Mouse (Mus musculus) lung, embryonic 15.5 days (tissue): ENCODE measurements around the gene Grik5. TPM values are rescaled to one million over a fixed set of nuclear protein-coding genes. Genes with fewer than 3 reads are reported as not detected.

Experiments
- ATAC-seq: fragments of 200-750 bp; cut with Nextera tagmentation; 2 replicates; pipeline ENCODE4 v1.8.0; 2017; ENCODE audit warnings: moderate number of reproducible peaks, borderline replicate concordance; ENCODE audit not compliant: low FRiP score, low TSS enrichment; ENCODE audit errors: extremely low read depth
- H3K27ac ChIP-seq: fragments of 300-500 bp; sonication (generic); 2 replicates; pipeline ENCODE4 v1.5.1; 2015; ENCODE audit warnings: moderate library complexity, mild to moderate bottlenecking, inconsistent platforms
- H3K27me3 ChIP-seq: fragments of 300-500 bp; sonication (generic); 2 replicates; pipeline ENCODE4 v1.6.1; 2015; ENCODE audit warnings: inconsistent platforms
- H3K36me3 ChIP-seq: fragments of 300-500 bp; sonication (generic); 2 replicates; pipeline ENCODE4 v1.6.1; 2015; ENCODE audit warnings: inconsistent platforms
- H3K4me1 ChIP-seq: fragments of 300-500 bp; sonication (generic); 2 replicates; pipeline ENCODE4 v1.6.1; 2015; ENCODE audit warnings: inconsistent platforms
- H3K4me2 ChIP-seq: fragments of 300-500 bp; sonication (generic); 2 replicates; pipeline ENCODE4 v1.6.1; 2015; ENCODE audit warnings: inconsistent platforms, mild to moderate bottlenecking, moderate library complexity
- H3K4me3 ChIP-seq: fragments of 300-500 bp; sonication (generic); 2 replicates; pipeline ENCODE4 v1.5.1; 2015; ENCODE audit warnings: mild to moderate bottlenecking, inconsistent platforms
- H3K9ac ChIP-seq: fragments of 300-500 bp; sonication (generic); 2 replicates; pipeline ENCODE4 v1.6.1; 2015; ENCODE audit warnings: inconsistent platforms
- H3K9me3 ChIP-seq: fragments of 300-500 bp; sonication (generic); 2 replicates; pipeline ENCODE4 v1.6.1; 2016; ENCODE audit warnings: inconsistent platforms
- WGBS: fragments of 180-500 bp; shearing (Covaris S2); methylation state at CpG from one replicate; pipeline ENCODE4 v1.1.7; 2015; 5-methylcytosine and 5-hydroxymethylcytosine counted together
- polyA plus RNA-seq: library from polyadenylated mRNA; unstranded; fragments of >200 nt; fragmentation: Nextera tagmentation; extraction: Ambion mirVana; gene quantifications from 2 replicates; pipeline ENCODE4 v1.2.1, GENCODE M21; 2015

Grik5 gene
- polyA plus RNA-seq, 1 experiment from 2014 or later, result 3.8 TPM

- no peak overlapping the region for H3K4me2 ChIP-seq
- no peaks in the 10 kb centered on the region for H3K36me3 ChIP-seq
- H3K27ac ChIP-seq, result no peak overlapping the region
- no peak for ATAC-seq
- H3K9ac ChIP-seq, result no peak overlapping the region
- H3K4me3 ChIP-seq, result no peak overlapping the region
- H3K4me1 ChIP-seq, result peaks cover 6% of the 10 kb centered on the region; the same call in 1 of the 2 replicates
- H3K27me3 ChIP-seq, result peaks cover 58% of the 10 kb centered on the region
- whole genome bisulfite sequencing, result 83% methylated on average over 8 of the region's 8 CpGs
- no peaks in the 10 kb centered on the region for H3K9me3 ChIP-seq
These were observed 68.2 kb downstream of the Grik5 start for GRCm38 (mm10) chr7:25003820-25004388.

- H3K9ac ChIP-seq, result no peak overlapping the region
- H3K27ac ChIP-seq, result no peak overlapping the region
- H3K27me3 ChIP-seq, result peaks cover 51% of the 10 kb centered on the region
- H3K9me3 ChIP-seq, result no peaks in the 10 kb centered on the region
- H3K4me2 ChIP-seq, result no peak overlapping the region
- ATAC-seq, result no peak
- WGBS, result 33% methylated on average over 11 of the region's 11 CpGs
- peaks cover 6% of the 10 kb centered on the region; the same call in 1 of the 2 replicates for H3K4me1 ChIP-seq
- H3K4me3 ChIP-seq, result no peak overlapping the region
- no peaks in the 10 kb centered on the region for H3K36me3 ChIP-seq
These were observed 68.9 kb downstream of the Grik5 start for GRCm38 (mm10) chr7:25003291-25003690.

DNA sequence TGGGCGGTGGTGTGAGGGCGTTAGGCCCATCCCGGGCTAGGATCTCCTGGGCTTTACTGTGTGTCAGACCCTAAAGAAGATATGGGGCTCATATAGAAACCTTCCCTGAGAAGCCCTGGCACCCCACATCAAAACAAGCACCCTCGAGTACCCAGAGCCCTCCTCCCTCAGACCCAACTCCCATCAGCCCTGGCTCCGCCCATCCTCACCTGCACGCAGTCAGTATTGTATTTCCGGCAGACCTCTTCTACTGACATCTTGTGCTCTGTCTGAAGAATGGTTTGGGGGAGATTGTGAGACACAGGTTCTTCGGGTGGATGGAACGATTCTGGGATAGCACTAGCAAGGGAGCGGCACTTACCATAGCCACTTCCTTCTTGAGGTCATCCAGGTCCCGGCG is 71.4 kb downstream of the Grik5 start:
- H3K36me3 ChIP-seq, result no peaks in the 10 kb centered on the region
- H3K9me3 ChIP-seq, result no peaks in the 10 kb centered on the region
- peaks cover 26% of the 10 kb centered on the region for H3K27me3 ChIP-seq
- no peak overlapping the region for H3K27ac ChIP-seq
- 68% methylated on average over 12 of the region's 12 CpGs for WGBS
- peaks cover 5% of the 10 kb centered on the region; the same call in 1 of the 2 replicates for H3K4me1 ChIP-seq
- no peak for ATAC-seq
- H3K4me2 ChIP-seq, result no peak overlapping the region
- no peak overlapping the region for H3K4me3 ChIP-seq
- H3K9ac ChIP-seq, result no peak overlapping the region

- no peaks in the 10 kb centered on the region for H3K36me3 ChIP-seq
- H3K9me3 ChIP-seq, result no peaks in the 10 kb centered on the region
- H3K27me3 ChIP-seq, result peaks cover 21% of the 10 kb centered on the region
- no peak overlapping the region for H3K4me3 ChIP-seq
- WGBS, result 54% methylated on average over 7 of the region's 7 CpGs
- no peak for ATAC-seq
- no peak overlapping the region for H3K9ac ChIP-seq
- H3K4me2 ChIP-seq, result no peak overlapping the region
- H3K4me1 ChIP-seq, result 0 out of 2 replicates have a peak, but pooled peaks cover under 1% of the 10 kb centered on the region
- H3K27ac ChIP-seq, result no peak overlapping the region
These were observed 71.9 kb downstream of the Grik5 start for GRCm38 (mm10) chr7:25000211-25000610.

- Histone ChIP-seq H3K4me3 (no peak overlapping the region), H3K27ac (no peak overlapping the region), H3K4me2 (no peak overlapping the region), H3K27me3 (no peaks in the 10 kb centered on the region), H3K9me3 (no peaks in the 10 kb centered on the region), H3K9ac (no peak overlapping the region), H3K4me1 (no peaks in the 10 kb centered on the region), H3K36me3 (no peaks in the 10 kb centered on the region)
- ATAC-seq, result no peak
- WGBS, result 61% methylated on average over 6 of the region's 6 CpGs
These were observed 79.1 kb downstream of the Grik5 start for GRCm38 (mm10) chr7:24993081-24993480.

DNA sequence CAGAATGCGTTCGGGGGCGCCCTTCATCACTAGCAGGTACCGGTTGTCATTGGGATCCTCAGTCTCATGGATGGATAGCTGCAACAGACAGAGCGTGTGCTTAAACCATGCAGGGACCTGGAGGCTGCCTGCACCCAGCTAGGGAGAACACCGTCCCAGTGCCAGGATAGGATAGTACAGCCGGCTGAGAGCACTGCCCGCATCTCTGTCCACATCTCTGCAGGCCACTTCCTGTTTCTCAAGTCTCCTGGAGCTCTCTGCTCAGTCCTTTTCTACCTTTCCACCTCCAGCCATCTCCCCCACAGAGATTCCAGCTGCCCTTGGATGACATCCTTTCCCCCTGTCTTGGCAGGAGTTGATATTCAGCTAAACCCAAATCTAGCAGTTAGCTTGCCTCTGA is 81.7 kb downstream of the Grik5 start:
- no peak overlapping the region for H3K4me2 ChIP-seq
- H3K9ac ChIP-seq, result no peak overlapping the region
- WGBS, result 84% methylated on average over 8 of the region's 8 CpGs
- H3K9me3 ChIP-seq, result no peaks in the 10 kb centered on the region
- H3K36me3 ChIP-seq, result no peaks in the 10 kb centered on the region
- no peak overlapping the region for H3K27ac ChIP-seq
- H3K4me3 ChIP-seq, result no peak overlapping the region
- no peaks in the 10 kb centered on the region for H3K4me1 ChIP-seq
- no peak for ATAC-seq
- H3K27me3 ChIP-seq, result no peaks in the 10 kb centered on the region

DNA sequence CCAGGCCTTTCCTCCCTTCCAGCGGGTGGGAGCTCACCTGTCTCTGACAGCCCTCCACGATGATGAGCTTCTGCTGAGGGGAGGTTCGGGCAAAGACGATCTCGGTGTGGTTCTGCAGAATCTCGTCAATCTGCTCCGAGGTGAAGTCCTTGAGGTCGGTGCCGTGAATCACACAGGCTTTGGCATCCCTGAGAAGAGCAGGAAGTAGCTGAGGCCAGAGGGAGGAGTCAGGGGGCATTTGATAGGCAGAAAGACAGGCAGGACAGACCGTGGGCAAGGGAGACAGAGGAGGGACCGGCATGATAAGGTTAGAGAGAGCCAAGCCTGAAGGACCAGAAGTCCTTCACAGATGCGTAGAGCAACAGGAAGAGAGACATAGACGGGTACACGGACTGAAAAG is 84.2 kb downstream of the Grik5 start:
- no peaks in the 10 kb centered on the region for H3K4me1 ChIP-seq
- H3K4me2 ChIP-seq, result no peak overlapping the region
- no peak overlapping the region for H3K9ac ChIP-seq
- 76% methylated on average over 14 of the region's 14 CpGs for WGBS
- H3K9me3 ChIP-seq, result no peaks in the 10 kb centered on the region
- H3K27me3 ChIP-seq, result no peaks in the 10 kb centered on the region
- no peaks in the 10 kb centered on the region for H3K36me3 ChIP-seq
- ATAC-seq, result no peak
- no peak overlapping the region for H3K27ac ChIP-seq
- H3K4me3 ChIP-seq, result no peak overlapping the region

DNA sequence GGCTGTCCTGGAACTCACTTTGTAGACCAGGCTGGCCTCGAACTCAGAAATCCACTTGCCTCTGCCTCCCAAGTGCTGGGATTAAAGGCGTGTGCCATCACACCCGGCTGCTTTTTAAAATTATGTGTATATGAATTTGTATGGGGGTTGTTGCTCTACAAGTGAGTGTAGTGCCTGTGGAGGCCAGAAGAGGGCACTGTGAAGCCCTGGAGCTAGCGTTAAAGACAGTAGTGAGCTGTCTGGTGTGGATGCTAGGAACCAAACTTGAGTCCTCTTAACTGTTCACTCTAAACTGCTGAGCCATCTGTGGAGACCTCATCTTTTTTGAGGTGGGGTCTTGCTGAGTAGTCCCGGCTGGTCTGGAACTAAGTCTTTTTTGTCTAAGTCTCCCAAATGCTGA is 86.3 kb downstream of the Grik5 start:
- no peak for ATAC-seq
- no peaks in the 10 kb centered on the region for H3K36me3 ChIP-seq
- WGBS, result 65% methylated on average over 5 of the region's 5 CpGs
- H3K4me3 ChIP-seq, result no peak overlapping the region
- no peaks in the 10 kb centered on the region for H3K27me3 ChIP-seq
- H3K4me1 ChIP-seq, result no peaks in the 10 kb centered on the region
- no peak overlapping the region for H3K4me2 ChIP-seq
- H3K9ac ChIP-seq, result no peak overlapping the region
- H3K9me3 ChIP-seq, result no peaks in the 10 kb centered on the region
- H3K27ac ChIP-seq, result no peak overlapping the region

- H3K4me3 ChIP-seq, result no peak overlapping the region
- no peaks in the 10 kb centered on the region for H3K9me3 ChIP-seq
- H3K27me3 ChIP-seq, result no peaks in the 10 kb centered on the region
- no peak overlapping the region for H3K9ac ChIP-seq
- ATAC-seq, result no peak
- WGBS, result 86% methylated on average over 2 of the region's 2 CpGs
- no peak overlapping the region for H3K27ac ChIP-seq
- no peaks in the 10 kb centered on the region for H3K4me1 ChIP-seq
- H3K4me2 ChIP-seq, result no peak overlapping the region
- H3K36me3 ChIP-seq, result no peaks in the 10 kb centered on the region
These were observed 87.8 kb downstream of the Grik5 start for GRCm38 (mm10) chr7:24984307-24984706.

GRCm38 (mm10) chr7:24983396-24983795 is 88.8 kb downstream of the Grik5 start:
- 75% methylated on average over 5 of the region's 5 CpGs for WGBS

GRCm38 (mm10) chr7:24980439-24980838 is 91.7 kb downstream of the Grik5 start:
- Histone ChIP-seq H3K4me2 (no peak overlapping the region), H3K4me3 (no peak overlapping the region), H3K36me3 (no peaks in the 10 kb centered on the region), H3K9ac (no peak overlapping the region), H3K9me3 (no peaks in the 10 kb centered on the region), H3K4me1 (no peaks in the 10 kb centered on the region), H3K27ac (no peak overlapping the region), H3K27me3 (no peaks in the 10 kb centered on the region)
- ATAC-seq, result no peak
- WGBS, result 67% methylated on average over 7 of the region's 7 CpGs

More at GRCm38 (mm10) chr7:24983396-24983795, 88.8 kb downstream of the Grik5 start:
- Histone ChIP-seq H3K27me3 (no peaks in the 10 kb centered on the region), H3K9ac (no peak overlapping the region), H3K4me3 (no peak overlapping the region), H3K36me3 (no peaks in the 10 kb centered on the region), H3K4me2 (no peak overlapping the region), H3K27ac (no peak overlapping the region), H3K4me1 (no peaks in the 10 kb centered on the region), H3K9me3 (no peaks in the 10 kb centered on the region)
- ATAC-seq, result no peak

DNA sequence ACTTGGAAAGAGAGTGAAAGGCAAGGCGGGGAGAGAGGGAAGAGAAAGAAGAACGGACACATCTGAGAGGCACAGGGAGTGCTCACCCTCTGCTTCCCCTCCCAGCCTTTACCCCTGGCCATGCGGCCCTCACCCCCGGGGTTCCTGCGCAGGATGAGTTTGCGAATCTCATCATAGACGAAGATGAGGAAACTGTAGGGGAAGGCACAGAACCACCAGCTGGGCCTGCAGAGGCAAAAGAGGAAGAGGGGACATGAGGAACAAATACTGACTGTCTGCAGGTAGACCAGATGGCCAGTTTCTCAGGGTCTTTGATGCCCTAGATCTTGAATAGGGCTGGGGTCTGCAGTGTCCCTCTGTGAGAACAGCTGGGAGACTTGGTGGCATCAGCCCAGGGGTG is 93.4 kb downstream of the Grik5 start:
- Histone ChIP-seq H3K9me3 (no peaks in the 10 kb centered on the region), H3K27me3 (no peaks in the 10 kb centered on the region), H3K4me1 (no peaks in the 10 kb centered on the region), H3K9ac (no peak overlapping the region), H3K4me2 (no peak overlapping the region), H3K36me3 (no peaks in the 10 kb centered on the region), H3K27ac (no peak overlapping the region), H3K4me3 (no peak overlapping the region)
- 81% methylated on average over 7 of the region's 7 CpGs for WGBS
- no peak for ATAC-seq
